Mouse (Mus musculus) cerebellum, adult 2 months (tissue): Measurements from ENCODE around the gene Gabarapl2. TPM values are rescaled to one million over a fixed set of nuclear protein-coding genes. Genes with fewer than 3 reads are reported as not detected.
A peak's percentile ranks its signal among the peaks of the same experiment; 100 is the strongest.

Source experiments
- DNase-seq, 2 experiments: peaks; one replicate each; pipeline ENCODE4 v3.0.0; 2021
- H3K27ac ChIP-seq: fragments of 200-500 bp; 2 replicates; pipeline ENCODE4 v1.5.1; 2012; ENCODE audit warnings: low read length, control low read depth, inconsistent platforms; ENCODE audit not compliant: insufficient read depth
- H3K27me3 ChIP-seq: fragments of 200-500 bp; 2 replicates; pipeline ENCODE4 v1.6.1; 2012; ENCODE audit warnings: inconsistent platforms, mild to moderate bottlenecking, low read length, moderate library complexity; ENCODE audit not compliant: control insufficient read depth, insufficient read depth
- H3K4me1 ChIP-seq: fragments of 200-500 bp; 2 replicates; pipeline ENCODE4 v1.6.1; 2011; ENCODE audit warnings: low read length; ENCODE audit not compliant: control insufficient read depth, insufficient read depth
- H3K4me3 ChIP-seq: fragments of 200-500 bp; replicated peaks from 2 replicates; pipeline ENCODE3; 2011; ENCODE audit warnings: mild to moderate bottlenecking, low read depth, low read length, control low read depth; ENCODE audit not compliant: insufficient read depth
- CTCF ChIP-seq: fragments of 200-500 bp; IDR thresholded peaks from 2 replicates; pipeline ENCODE4 v1.5.1; 2011; ENCODE audit warnings: low read depth, mild to moderate bottlenecking, control low read depth, low read length, moderate library complexity, borderline replicate concordance; ENCODE audit not compliant: insufficient read depth
- POLR2A ChIP-seq: fragments of 200-500 bp; IDR thresholded peaks from 2 replicates; pipeline ENCODE4 v1.6.1; 2011; ENCODE audit warnings: low read length, control low read depth, borderline replicate concordance; ENCODE audit not compliant: insufficient read depth
- WGBS: fragments of 180-500 bp; shearing (Covaris S2); methylation state at CpG from one replicate; pipeline ENCODE4 v1.1.7; 2018; 5-methylcytosine and 5-hydroxymethylcytosine counted together
- polyA plus RNA-seq: library from polyadenylated mRNA; depleted of rRNA; stranded (reverse); fragments of >200 nt; gene quantifications from 2 replicates; pipeline ENCODE4 v1.2.3, GENCODE M21; 2012

The Gabarapl2 gene
- polyA plus RNA-seq, 1 experiment, result 404 TPM

DNA sequence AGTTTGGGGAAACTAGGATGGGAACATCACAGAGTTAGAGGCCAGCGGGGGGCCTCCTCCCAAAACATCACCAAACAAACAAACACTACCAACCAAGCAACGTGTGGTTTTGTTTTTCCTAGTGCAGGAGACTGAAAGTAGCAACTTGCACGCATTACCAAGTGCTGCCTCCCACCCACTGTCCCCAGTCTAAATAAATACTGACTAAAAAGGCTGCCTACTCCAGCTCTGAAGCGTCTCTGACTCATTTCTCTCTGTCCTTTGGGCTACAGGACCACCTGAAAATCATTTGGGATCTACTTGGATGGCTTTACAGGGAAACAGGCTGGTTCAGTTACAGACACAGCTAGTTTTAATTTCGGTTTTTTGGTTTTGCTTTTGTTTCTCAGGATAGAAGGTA is 23.8 kb downstream of the Gabarapl2 start:
- no peak for DNase-seq
- Histone ChIP-seq H3K27me3 (no peaks in the 10 kb centered on the region), H3K27ac (no peak overlapping the region), H3K4me1 (peaks cover 6% of the 10 kb centered on the region), H3K4me3 (no peak overlapping the region)
- 78% methylated on average over 5 of the region's 5 CpGs for WGBS
- no peak for TF ChIP-seq POLR2A
- TF ChIP-seq CTCF, result no peak

DNA sequence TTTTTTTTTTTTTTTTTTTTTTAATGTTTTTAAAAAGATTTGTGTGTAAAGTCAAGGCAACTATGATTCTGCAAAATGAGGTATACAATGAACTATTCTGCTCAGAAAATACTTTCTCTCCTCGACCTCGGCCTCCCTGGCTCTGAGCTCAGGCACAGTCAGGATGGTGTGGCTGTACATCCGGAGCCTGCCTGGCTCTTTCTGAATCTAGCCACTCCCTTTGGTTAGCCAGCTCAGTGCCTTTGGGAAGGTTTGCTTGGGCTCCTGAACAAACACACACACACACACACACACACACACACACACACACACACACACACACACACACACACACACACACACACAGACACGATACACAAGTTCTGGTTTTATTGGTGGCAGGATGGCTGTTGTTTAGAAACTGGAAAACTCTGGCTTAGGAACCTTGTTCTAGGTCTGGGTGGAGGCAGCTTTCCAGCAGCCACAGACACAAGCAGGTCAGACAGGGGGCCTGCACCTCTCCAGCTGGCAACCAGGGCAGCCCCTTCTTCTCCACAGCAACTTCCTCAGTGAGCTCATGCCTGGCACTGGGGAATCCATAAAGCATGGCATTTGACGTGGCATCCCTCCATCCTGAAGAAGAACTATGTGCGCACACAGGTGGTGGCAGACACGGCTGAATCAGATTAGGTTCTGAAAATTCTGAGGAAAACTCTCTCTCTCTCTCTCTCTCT is 24.5 kb downstream of the Gabarapl2 start:
- TF ChIP-seq CTCF (no peak), POLR2A (no peak)
- Histone ChIP-seq H3K27me3 (no peaks in the 10 kb centered on the region), H3K4me1 (peaks cover 6% of the 10 kb centered on the region), H3K27ac (0 out of 2 replicates have a peak overlapping the region, but pooled peaks have one; percentile 0), H3K4me3 (no peak overlapping the region)
- WGBS, result 16% methylated on average over 7 of the region's 7 CpGs
- peak in 1 of 2 experiments; percentile 52 for DNase-seq

DNA sequence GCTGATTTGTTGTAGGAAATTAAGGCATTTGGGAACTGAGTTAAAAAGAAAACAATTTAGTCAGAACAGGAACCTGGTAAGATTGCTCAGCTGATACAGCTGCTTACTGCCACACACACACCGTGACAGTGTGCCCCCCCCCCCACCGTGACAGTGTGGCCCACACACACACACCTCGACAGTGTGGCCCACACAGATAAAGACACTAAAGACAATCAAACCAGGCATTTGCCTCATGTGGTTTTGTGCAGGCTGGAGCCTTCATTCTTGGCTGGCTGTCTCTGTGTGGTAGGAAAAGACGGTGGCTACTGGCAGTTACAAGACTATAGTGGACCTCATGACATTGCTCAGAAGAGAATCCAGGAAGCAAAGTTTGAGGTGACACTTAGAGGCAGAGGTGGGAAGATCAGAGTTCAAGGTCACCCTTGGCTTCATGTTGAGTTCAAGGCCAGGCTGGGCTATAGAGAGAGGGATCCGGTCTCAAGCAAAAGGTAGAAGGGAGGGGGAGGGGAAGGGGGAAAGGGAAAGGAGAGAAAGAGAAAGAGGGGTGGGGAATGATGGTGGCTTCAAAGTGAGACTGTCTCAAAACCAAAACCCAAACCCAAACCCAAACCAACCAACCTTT is 26.9 kb downstream of the Gabarapl2 start:
- peaks cover 2% of the 10 kb centered on the region; the same call in 1 of the 2 replicates for H3K4me1 ChIP-seq
- no peak overlapping the region for H3K4me3 ChIP-seq
- 77% methylated on average over 5 of the region's 5 CpGs for WGBS
- no peak for TF ChIP-seq POLR2A
- TF ChIP-seq CTCF, result no peak
- H3K27me3 ChIP-seq, result no peaks in the 10 kb centered on the region
- H3K27ac ChIP-seq, result no peak overlapping the region
- DNase-seq, result no peak

DNA sequence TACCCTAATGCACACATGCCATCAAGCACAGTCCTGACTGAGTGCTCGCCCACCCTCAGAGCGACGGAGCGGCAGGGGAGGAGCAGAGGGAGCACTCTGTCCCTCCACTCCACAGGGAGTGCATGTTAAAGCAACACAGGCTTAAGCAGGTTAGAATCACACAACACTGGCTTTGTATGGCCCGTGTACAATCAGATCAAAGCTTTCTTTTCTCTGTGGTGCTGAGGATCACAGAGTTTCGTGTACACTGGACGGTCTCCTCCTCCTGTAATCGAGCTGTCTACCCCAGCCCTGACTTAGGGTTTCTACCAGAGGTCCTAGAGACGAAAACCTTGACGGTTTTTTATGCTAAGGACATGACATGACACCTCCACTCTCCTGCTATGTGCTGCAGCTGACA is 28.0 kb downstream of the Gabarapl2 start:
- Histone ChIP-seq H3K4me3 (no peak overlapping the region), H3K4me1 (peaks cover 2% of the 10 kb centered on the region; the same call in 1 of the 2 replicates), H3K27me3 (no peaks in the 10 kb centered on the region), H3K27ac (no peak overlapping the region)
- 83% methylated on average over 10 of the region's 10 CpGs for WGBS
- TF ChIP-seq CTCF, result no peak
- TF ChIP-seq POLR2A, result no peak
- no peak for DNase-seq

DNA sequence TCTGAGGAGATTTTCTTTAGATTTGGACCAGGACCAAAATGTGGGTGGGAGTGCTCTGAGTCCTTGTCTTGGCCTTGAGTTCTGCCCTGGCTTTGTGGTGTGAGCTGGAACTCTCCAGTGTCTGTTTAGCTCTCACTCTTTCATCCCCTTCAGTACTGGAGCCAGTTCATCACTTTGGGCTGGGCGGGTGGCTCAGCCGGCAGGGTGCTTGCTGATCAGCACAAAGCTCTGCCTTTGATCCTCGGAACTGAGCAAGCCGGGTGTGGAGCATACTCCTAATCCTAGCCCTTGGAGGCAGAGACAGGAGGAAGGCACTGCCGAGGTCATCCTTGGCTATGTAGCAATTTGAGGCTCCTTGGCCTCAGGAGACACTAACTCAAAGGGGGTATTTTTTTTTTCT is 28.5 kb downstream of the Gabarapl2 start:
- DNase-seq, result no peak
- TF ChIP-seq POLR2A (no peak), CTCF (no peak)
- WGBS, result 45% methylated on average over 5 of the region's 5 CpGs
- Histone ChIP-seq H3K27me3 (no peaks in the 10 kb centered on the region), H3K27ac (no peak overlapping the region), H3K4me3 (no peak overlapping the region), H3K4me1 (peaks cover 2% of the 10 kb centered on the region; the same call in 1 of the 2 replicates)

DNA sequence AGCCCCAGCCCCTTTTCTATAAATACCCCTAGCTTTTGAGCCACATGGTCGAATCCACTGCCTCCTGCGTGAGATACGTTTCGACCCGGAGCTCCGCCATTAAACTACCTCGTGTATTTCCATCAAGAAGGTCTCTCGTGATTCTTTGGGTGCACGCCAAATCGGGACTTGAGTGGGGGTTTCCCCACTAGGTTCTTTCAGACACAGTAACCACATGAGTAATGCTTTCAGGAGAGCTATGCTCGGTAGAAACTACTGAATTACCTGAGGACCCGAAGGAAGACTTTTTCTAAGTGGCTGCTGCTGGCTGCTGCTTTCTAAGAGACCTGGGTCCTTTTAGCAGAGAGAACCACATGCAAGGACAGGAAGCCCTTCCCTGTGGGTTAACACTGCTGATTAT is 33.6 kb downstream of the Gabarapl2 start:
- DNase-seq, result no peak
- no peaks in the 10 kb centered on the region for H3K4me1 ChIP-seq
- no peaks in the 10 kb centered on the region for H3K27me3 ChIP-seq
- TF ChIP-seq CTCF (no peak), POLR2A (no peak)
- 96% methylated on average over 12 of the region's 12 CpGs for WGBS
- no peak overlapping the region for H3K4me3 ChIP-seq
- H3K27ac ChIP-seq, result no peak overlapping the region

DNA sequence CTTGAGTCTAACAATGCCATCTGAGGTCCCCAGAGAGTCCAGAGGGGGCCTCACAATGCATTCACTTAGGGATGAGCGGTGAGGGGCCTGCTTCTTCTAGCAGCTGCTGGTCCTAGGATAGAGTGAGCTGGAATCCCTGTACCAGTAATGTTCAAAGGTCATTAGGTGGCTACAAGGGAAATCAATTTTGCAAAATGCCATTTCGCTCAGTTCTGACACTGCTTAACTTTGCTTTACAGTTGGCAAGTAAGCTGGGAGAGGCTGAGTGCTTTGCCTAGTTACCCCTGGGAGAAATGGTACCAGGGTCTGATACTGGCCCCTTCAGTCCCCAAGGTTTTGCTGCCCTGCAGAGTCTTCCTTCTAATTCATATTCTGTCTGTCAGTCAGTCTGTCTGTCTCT is 35.2 kb downstream of the Gabarapl2 start:
- TF ChIP-seq CTCF, result no peak
- no peak for TF ChIP-seq POLR2A
- H3K27me3 ChIP-seq, result no peaks in the 10 kb centered on the region
- no peak overlapping the region for H3K4me3 ChIP-seq
- no peak for DNase-seq
- H3K4me1 ChIP-seq, result no peaks in the 10 kb centered on the region
- H3K27ac ChIP-seq, result no peak overlapping the region
- WGBS, result 96% methylated on average over 2 of the region's 2 CpGs

DNA sequence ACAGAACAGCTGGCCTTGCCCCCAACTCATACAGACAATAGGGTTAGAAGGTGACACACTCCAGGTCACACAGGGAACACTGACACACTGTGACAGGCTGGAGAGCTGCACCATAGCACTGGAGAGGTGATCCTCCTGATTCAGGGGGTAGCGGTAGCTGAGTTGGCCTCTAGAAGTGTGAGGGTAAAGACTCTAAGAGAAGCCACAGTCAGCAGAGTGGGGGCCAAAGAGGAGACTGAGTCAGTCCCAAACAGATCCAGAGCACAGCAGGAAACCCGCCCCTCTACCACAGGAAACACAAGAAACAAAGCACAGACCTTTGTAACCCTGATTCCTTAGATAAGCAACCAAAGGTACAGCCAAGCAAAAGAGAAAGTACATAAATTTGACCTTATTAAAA is 35.8 kb downstream of the Gabarapl2 start:
- H3K27ac ChIP-seq, result no peak overlapping the region
- TF ChIP-seq CTCF (no peak), POLR2A (no peak)
- H3K4me3 ChIP-seq, result no peak overlapping the region
- DNase-seq, result no peak
- H3K27me3 ChIP-seq, result no peaks in the 10 kb centered on the region
- 88% methylated on average over 2 of the region's 2 CpGs for WGBS
- no peaks in the 10 kb centered on the region for H3K4me1 ChIP-seq
